Mouse (Mus musculus): ENCODE data around the gene Parvg. TPM values are rescaled to one million over a fixed set of nuclear protein-coding genes. Genes with fewer than 3 reads are reported as not detected.

The Parvg gene
- total RNA-seq, 2 experiments from 2014 or later = 2.8 to 3.8 TPM

DNA sequence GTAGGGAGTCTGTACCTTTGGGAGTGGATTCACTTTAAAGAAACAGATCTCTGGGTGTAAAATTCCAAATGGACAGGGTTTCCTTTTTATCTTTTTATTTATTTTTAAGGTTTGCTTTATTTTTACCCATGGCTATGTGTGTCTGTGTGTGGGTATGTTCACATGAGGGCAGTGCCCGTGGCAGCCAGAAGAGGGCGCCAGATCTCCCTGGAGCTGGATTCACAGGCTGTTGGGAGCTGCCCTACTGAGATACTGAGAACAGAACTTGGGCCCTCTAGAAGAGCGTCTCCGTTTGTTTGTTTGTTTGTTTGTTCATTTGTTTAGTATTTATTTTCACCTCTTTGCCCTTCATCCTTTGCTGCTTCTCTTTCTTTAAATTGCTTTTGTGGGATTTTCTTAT is 24.9 kb downstream of the Parvg start:
- no peak for DNase-seq (ENCODE audit: low spot score in 2 of 2)

DNA sequence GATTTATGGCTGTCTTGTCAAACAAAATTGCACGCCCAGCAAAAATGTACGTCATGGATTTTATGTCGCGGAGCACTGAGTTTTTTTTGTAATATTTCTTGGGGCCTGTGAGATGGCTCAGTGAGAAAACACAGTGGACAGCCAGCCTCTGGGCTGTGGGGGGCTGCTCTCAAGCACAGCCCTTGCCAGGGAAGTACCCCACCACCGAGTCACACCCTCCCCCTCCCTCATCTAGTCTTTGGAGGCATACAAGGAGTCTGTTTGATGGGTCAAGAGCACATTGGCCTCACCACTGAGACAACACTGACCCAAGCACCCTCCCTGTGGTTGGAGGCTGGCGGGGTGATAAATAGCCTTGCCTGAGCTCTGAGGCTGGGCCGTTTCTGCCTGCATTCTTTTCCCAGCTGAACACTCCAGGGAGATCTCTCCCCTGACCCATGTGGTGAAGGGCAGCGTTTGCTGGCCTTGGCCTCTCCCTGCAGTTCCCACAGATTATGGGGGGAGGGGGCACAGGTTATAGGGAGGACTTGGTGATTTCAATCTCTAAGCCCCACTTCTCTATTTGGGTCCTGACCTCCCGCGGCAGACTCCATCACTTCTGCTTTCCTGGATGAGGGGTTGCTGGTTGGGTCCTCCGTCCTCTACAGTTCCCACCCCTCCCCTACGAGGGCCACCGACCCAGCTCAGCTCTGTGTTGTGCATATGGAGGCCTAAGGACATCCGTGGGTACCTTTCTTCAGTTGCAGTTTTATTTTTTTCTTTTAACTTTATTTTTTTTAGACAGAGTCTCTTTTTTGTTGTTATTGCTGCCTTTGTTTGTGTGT is 26.3 kb downstream of the Parvg start:
- DNase-seq (ENCODE audit: low spot score in 2 of 2) = no peak

DNA sequence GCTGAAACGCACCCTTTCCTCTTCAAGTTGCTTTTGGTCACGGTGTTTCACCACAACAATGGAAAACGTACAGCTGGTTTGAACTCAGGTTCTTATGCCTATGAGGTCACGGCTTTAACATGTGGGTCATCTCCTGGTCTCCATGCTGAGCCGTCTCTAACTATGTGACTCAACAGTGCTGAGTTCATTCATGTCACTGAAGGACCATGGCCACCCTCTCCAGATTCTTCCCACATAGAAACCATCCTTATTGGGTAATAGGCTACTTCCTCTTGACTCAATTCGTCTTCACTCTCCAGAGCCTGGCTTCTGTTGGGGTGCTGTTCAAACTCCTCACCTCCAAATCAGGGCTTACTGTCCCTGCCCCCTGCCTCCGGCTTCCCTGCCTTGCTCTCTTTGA is 27.5 kb downstream of the Parvg start:
- no peak for DNase-seq (ENCODE audit: low spot score in 2 of 2)

DNA sequence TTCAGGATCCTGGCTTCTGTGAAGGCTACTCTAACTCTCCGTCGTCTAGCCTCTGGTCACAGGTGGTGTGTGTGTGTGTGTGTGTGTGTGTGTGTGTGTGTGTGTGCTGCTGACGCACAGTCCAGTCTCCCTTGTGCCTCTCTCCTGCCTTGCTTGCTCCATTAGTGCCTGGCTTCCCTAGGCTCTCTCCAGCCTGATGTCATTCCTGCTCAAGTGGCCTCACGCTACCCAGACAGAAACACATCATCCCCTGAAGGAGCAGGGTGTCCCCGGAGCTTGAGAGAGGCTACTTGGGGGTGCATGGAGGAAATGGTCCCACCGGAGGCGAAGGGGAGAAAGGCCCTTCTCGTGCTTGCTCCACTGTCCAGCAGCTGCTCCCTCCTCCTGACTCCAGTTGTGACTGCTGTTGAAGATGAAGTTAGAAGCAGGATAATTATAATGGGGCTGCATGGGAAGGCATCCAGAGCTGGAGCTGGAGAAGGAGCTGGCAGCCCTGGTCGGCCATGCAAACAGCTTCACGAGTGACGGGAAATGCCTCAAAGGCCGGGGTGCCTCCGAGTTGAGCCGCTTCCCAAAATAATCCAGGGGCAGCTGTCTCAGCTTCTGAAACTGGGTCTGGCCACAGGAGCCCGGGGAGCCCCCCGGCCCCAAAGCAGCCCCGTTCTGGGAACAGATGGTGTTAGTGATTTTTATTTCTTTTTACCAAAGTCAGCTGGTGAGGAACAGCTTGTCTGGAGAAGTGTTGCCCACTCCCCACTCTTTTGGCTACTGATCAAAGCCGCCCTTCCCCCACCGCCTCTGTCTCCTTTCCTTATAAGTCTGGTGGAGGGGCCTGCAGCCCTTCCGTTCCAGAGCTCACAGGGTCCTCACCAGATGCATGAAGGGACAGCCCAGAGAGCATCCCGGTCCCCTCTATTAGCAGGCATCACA is 28.4 kb downstream of the Parvg start:
- DNase-seq (ENCODE audit: low spot score in 2 of 2) = no peak

DNA sequence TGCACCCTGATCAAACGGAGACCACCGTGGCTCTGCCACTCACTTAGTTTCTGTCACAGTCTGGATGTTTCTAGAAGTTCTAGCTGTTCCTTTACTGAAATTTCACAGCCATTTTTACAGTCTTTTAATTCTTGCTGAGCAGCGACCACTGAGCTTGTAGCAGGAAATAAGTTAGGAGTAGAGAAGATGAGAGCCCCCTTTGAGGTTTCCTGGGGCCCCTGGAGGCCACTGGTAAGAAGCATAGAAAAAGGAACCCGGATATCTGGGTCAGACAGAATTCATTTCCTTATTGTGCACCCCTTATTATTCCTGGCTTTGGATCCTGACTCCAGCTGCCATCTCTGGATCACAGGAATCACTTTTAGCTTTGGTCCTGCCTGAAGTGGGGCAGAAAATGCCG is 31.3 kb downstream of the Parvg start:
- DNase-seq (ENCODE audit: low spot score in 2 of 2) = no peak

DNA sequence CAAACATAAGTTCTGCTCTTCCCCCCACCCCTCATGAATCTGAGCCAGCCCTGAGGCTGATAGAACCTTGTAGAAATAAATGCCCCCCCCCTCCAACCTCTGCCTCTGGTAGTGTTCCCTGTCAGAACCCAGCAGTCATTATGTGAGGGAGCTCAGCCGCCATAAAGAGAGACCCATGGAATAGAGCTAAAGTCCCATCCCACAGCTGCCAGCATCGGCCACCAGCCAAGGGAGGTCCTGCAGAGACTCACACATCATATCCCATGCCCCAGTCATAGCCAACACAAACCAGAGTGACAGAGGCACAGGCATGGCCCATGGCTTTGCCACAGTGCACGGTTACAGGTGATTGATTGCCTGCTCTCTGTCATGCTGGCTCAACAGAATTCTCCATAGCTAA is 40.9 kb downstream of the Parvg start:
- DNase-seq (ENCODE audit: low spot score in 2 of 2) = no peak

DNA sequence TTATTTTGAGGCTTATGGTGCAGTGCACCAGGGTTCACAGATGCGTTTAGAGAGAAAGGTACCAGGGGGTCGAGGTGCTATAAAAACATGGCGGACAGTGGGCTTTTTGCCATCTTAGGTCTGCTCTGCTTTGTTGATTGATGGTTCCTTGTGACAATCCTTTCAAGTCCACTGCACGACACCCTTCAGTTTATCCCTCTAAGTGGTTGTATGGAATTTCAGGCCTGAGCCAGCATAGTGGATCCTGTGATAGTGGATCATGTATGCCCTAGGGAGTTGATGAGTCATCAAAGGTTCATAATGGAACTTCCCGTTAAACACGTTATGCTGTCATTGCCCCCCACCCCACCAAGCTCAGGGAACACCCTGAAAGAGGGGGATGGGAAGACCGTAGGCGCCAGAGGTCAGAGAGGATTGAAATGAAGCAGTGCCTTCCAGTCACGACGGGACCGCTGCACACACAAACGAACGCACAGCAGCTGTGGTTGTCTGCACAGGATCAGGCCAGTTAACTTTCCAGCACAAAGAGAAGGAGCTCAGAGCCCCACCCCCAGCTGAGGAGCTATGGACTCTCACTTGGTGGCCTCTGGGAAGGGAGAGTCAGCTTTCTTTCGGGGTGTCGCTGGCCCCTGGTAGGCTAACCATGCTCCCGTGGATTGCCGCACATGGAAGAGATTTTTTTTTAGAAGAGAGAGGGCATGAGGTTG is 42.0 kb downstream of the Parvg start:
- no peak for DNase-seq (ENCODE audit: low spot score in 2 of 2)

DNA sequence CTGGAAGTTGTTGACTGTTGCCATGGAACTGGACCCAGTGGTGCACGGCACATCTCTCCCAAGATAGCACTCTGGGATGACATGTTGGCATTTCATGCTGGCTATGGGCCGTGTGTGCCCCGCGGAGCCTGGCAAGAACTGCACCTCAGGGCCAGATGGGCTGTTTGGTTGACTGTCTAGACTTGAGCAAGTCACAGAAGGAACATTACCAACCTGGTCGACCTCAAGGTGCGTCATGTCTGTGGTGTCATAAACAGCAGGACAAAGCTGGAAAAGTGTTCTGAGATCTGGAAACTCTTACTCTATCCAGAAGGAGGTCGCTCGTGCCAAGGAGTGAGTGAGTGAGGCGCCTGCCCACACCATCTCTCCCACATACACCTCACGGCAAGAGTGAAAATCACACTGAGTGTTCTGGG is 42.8 kb downstream of the Parvg start:
- no peak for DNase-seq (ENCODE audit: low spot score in 2 of 2)

DNA sequence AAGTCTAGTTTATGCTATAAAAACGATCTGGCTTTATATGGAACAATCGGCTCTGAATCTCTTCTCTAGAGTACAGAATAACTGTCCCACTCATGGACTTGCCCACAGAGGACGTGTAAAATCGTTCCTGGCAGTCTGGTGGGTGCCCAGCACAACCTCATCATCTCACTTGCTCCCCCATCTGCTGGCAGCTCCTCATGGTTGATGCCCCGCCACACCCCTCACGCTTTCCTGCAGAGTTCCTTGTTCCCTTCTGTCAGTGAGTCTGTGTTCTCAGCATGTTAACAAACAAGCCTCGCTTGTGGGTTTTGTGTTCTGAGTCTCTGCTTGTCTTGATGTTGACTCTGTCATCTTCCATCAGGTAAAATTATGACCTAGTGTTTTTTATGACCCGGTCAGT is 43.6 kb downstream of the Parvg start:
- no peak for DNase-seq (ENCODE audit: low spot score in 2 of 2)

DNA sequence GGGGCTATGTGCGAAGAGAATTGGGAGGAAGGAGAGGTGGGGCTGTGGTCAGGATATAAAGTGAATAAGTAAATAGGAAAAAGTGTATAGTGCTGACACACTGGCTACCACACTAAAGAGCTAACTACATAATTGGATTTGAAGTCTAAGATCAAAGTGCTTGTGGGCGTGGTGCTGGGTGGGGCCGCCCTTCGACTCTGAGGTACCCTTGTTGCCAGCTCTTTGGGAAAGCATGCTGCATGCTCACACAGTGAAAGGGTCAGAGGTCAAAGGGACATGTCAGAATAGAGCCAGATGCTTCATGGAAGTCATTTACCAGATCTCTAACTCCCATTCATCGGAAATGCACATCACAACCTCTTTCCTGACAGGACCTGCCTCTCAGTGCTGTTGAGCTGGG is 49.0 kb downstream of the Parvg start:
- no peak for DNase-seq (ENCODE audit: low spot score in 2 of 2)

DNA sequence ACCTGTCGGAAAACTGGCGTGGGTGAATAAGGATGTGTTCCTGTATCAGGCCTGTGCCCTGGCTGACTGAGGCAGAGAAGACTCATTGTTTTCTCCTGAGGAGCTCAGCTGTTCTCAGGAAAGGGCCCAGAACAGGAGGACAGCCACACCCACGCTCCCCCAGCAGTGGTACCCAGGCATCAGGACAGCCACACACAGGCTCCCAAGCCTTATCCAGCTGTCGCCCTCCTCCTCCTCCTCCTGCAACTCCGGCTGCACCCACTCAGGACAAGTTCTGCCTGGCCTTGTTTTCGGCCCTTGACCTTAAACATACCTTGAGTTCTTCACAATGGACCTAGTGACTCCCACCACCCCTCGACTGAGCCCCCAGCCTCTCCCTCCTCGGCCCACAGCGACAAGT is 54.9 kb downstream of the Parvg start:
- no peak for DNase-seq (ENCODE audit: low spot score in 2 of 2)

DNA sequence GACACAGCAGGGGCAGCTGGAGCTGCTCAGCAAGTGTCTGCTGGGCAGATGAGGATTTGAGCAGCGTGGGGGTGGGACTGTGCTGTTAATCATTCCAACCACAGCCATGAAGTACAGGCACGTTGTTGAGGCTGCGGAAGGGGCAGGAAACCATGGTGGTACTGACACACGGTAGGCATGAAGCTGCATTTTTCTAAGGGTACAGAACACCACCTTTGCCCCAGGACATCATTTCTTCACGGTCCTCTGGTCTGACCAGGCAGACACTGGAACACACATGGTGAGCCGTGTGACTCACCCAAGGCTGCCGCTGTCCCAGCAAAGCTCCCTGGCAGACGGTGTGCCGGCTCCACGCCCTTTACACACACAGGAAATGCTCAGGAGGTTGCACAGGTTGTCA is 56.4 kb downstream of the Parvg start:
- no peak for DNase-seq (ENCODE audit: low spot score in 2 of 2)

DNA sequence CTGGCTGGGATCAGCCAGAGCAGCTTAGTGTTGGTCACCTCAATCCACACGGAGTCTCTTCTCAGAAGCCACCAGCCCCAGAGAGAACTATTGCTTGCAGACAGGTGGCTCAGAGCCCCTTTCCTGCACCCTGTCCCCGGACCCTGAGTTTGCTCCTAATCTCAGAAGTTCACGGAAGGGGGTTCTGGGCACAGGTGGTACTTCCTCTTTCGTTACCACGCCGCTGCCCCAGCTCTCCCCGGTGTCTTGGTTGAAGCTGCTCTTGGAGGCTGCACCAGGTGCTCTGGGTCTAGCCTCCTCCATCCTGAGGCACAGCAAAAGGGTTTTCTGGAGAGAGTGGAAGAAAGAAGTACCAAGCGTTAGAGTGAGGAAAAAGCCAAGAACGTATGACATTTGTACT is 60.2 kb downstream of the Parvg start:
- no peak for DNase-seq (ENCODE audit: low spot score in 2 of 2)

DNA sequence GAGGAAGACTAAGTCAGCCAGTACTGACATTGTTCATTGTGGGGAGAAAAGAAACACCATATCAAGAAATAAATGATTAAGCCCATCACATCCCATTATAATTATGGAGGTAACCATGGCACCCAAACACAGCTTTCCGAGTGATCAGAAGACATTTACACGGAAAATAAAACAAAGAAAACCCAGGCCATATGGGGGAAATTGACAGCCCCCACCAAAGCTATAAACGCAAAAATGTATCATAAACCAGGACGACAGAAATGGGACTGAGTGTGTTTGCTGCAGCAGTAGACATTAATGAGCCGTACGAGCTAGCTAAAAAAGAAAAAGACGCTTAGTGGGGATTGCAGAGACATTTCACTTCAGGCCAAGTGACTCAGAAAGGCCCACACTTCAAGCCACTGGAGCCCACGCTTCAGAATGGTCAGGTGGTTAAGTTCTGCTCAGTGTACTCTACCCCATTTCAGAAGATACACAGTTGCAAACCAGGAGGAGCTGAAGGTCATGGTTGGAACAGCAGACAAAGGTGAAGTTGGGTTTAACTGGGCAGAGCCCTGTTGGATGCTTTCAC is 62.3 kb downstream of the Parvg start:
- DNase-seq (ENCODE audit: low spot score in 2 of 2) = no peak

DNA sequence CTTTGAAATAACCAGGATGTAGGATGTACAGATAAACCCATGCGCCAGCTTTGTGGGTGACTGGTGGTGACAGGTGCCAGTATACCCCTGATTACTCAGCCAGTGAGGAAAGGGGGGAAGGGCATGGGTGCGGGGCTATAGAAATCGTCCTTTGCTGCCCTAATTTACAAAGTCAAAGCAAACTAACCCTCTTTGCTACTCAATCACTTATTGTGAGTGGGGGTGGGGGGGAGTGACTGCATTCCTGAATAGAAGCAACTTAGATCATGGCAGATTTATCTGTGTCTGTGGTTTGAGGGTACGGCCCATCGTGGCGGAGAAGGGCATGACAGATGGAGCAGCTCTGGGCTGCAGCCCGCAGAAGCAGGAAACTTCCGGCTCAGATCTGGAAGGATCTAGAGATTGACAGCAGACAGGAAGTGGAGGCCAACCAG is 64.9 kb downstream of the Parvg start:
- no peak for DNase-seq (ENCODE audit: low spot score in 2 of 2)

DNA sequence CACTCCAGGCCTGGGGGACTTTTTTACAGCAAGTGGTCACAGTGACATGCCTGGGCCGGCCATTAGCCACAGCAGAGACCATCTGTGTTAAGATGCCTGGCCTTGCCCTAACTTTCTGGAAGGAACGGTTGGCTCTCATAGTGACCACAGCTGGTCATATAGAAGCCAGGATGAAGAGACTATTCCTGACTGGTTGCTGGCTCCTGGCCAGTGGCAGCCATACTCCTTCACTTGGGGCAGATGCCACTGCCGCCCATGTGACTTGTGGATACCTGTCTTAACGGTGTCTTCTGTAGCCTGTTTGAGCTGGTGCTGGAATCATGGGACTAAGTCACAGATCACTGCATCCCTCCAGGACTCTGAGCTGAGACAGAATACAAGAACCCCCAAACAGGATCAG is 68.3 kb downstream of the Parvg start:
- no peak for DNase-seq (ENCODE audit: low spot score in 2 of 2)

Other genes with a start within 250 kb of the Parvg start
- gene Sult4a1, start 218.3 kb upstream of the Parvg start, total RNA-seq (2021) = not detected
- gene Pnpla5, start 200.9 kb upstream of the Parvg start, total RNA-seq (2021) = not detected
- gene Pnpla3, start 156.2 kb upstream of the Parvg start, total RNA-seq (2021) = 1 to 10 TPM; 4.5 to 6.0 TPM
- 100 to 1,000 TPM; 160 to 165 TPM for gene Samm50, start 131.8 kb upstream of the Parvg start, total RNA-seq (2021)
- 100 to 1,000 TPM; 130 to 134 TPM for gene Parvb, start 92.0 kb upstream of the Parvg start, total RNA-seq (2021)
- gene Shisal1, start 123.1 kb downstream of the Parvg start, total RNA-seq (2021) = 10 to 100 TPM; 26.2 to 44.1 TPM
- gene Rtl6, start 233.8 kb downstream of the Parvg start, total RNA-seq (2021) = 1 to 10 TPM; 8.1 to 9.7 TPM

Measured in gastrocnemius, postnatal 4 days (tissue).